Mouse (Mus musculus) lung, postnatal 0 days (tissue): ENCODE results near the gene Dnttip1. TPM values are rescaled to one million over a fixed set of nuclear protein-coding genes. Genes with fewer than 3 reads are reported as not detected.

Experiments
- ATAC-seq: fragments of 200-750 bp; cut with Nextera tagmentation; 2 replicates; pipeline ENCODE4 v1.8.0; 2017; ENCODE audit warnings: moderate library complexity
- DNase-seq: peaks from one replicate; pipeline ENCODE4 v3.0.0-alpha.2; 2016; ENCODE audit warnings: low spot score
- H3K27ac ChIP-seq: fragments of 300-500 bp; sonication (generic); 2 replicates; pipeline ENCODE4 v1.5.1; 2014; ENCODE audit warnings: antibody characterized with exemption, mild to moderate bottlenecking, low read length, mixed read lengths
- H3K27me3 ChIP-seq: fragments of 300-500 bp; sonication (generic); replicated peaks from 2 replicates; pipeline ENCODE4 v1.6.1; 2014; ENCODE audit warnings: low read length, mixed read lengths; ENCODE audit not compliant: insufficient read depth
- H3K36me3 ChIP-seq: fragments of 300-500 bp; sonication (generic); 2 replicates; pipeline ENCODE4 v1.6.1; 2014; ENCODE audit warnings: low read length, mixed read lengths; ENCODE audit not compliant: insufficient read depth
- H3K4me1 ChIP-seq: fragments of 300-500 bp; sonication (generic); 2 replicates; pipeline ENCODE4 v1.6.1; 2014; ENCODE audit warnings: antibody characterized with exemption, low read depth, low read length, mixed read lengths; ENCODE audit not compliant: insufficient read depth
- H3K4me2 ChIP-seq: fragments of 300-500 bp; sonication (generic); replicated peaks from 2 replicates; pipeline ENCODE4 v1.6.1; 2014; ENCODE audit warnings: low read depth, mild to moderate bottlenecking, low read length, moderate library complexity, mixed read lengths
- H3K4me3 ChIP-seq: fragments of 300-500 bp; sonication (generic); 2 replicates; pipeline ENCODE4 v1.5.1; 2014; ENCODE audit warnings: low read depth, low read length
- H3K9ac ChIP-seq: fragments of 300-500 bp; sonication (generic); replicated peaks from 2 replicates; pipeline ENCODE4 v1.6.1; 2014; ENCODE audit warnings: low read depth, mild to moderate bottlenecking
- H3K9me3 ChIP-seq: fragments of 300-500 bp; sonication (generic); 2 replicates; pipeline ENCODE4 v1.6.1; 2016; ENCODE audit warnings: low read length, mixed read lengths
- CTCF ChIP-seq: IDR thresholded peaks from 2 replicates; pipeline ENCODE4 v1.5.1; 2016; ENCODE audit warnings: antibody characterized with exemption, mild to moderate bottlenecking
- EP300 ChIP-seq: IDR thresholded peaks from 2 replicates; pipeline ENCODE4 v1.6.1; 2016; ENCODE audit warnings: antibody characterized with exemption, mild to moderate bottlenecking, control low read depth
- WGBS: fragments of 180-500 bp; shearing (Covaris S2); extraction: QIAGEN DNeasy Blood & Tissue Kit; methylation state at CpG from one replicate; pipeline ENCODE4 v1.1.7; 2014; 5-methylcytosine and 5-hydroxymethylcytosine counted together
- polyA plus RNA-seq: library from polyadenylated mRNA; unstranded; fragments of >200 nt; fragmentation: Nextera tagmentation; extraction: Ambion mirVana; gene quantifications from 2 replicates; pipeline ENCODE4 v1.2.1, GENCODE M21; 2015

Gene Dnttip1
- polyA plus RNA-seq, 1 experiment from 2014 or later = 47.1 TPM

- Histone ChIP-seq H3K36me3 (peaks cover 47% of the 10 kb centered on the region), H3K4me3 (no peak overlapping the region), H3K4me2 (no peak overlapping the region), H3K9me3 (no peaks in the 10 kb centered on the region), H3K27me3 (no peaks in the 10 kb centered on the region), H3K4me1 (no peaks in the 10 kb centered on the region), H3K27ac (no peak overlapping the region), H3K9ac (no peak overlapping the region)
- ATAC-seq (no peak), DNase-seq (no peak)
- WGBS = 54% methylated on average over 1 of the region's 1 CpGs
- TF ChIP-seq EP300 = no peak
- no peak for TF ChIP-seq CTCF
These were observed 12.9 kb downstream of the Dnttip1 start for GRCm38 (mm10) chr2:164758692-164759091.

- TF ChIP-seq CTCF (no peak), EP300 (no peak)
- Histone ChIP-seq H3K4me1 (no peaks in the 10 kb centered on the region), H3K9ac (no peak overlapping the region), H3K27me3 (no peaks in the 10 kb centered on the region), H3K9me3 (no peaks in the 10 kb centered on the region), H3K36me3 (peaks cover 36% of the 10 kb centered on the region), H3K27ac (no peak overlapping the region), H3K4me3 (no peak overlapping the region), H3K4me2 (no peak overlapping the region)
- ATAC-seq (no peak), DNase-seq (no peak)
- 72% methylated on average over 4 of the region's 4 CpGs for WGBS
These were observed 14.5 kb downstream of the Dnttip1 start for GRCm38 (mm10) chr2:164760059-164760833.

- DNase-seq (no peak), ATAC-seq (no peak)
- Histone ChIP-seq H3K4me2 (no peak overlapping the region), H3K4me3 (no peak overlapping the region), H3K9ac (no peak overlapping the region), H3K27ac (no peak overlapping the region), H3K9me3 (no peaks in the 10 kb centered on the region), H3K36me3 (peaks cover 28% of the 10 kb centered on the region), H3K4me1 (no peaks in the 10 kb centered on the region), H3K27me3 (no peaks in the 10 kb centered on the region)
- TF ChIP-seq CTCF (no peak), EP300 (no peak)
- WGBS = 85% methylated on average over 2 of the region's 2 CpGs
These were observed 15.7 kb downstream of the Dnttip1 start for GRCm38 (mm10) chr2:164761502-164761901.

- WGBS = 99% methylated on average over 4 of the region's 4 CpGs
- no peaks in the 10 kb centered on the region for H3K27me3 ChIP-seq
- no peak overlapping the region for H3K27ac ChIP-seq
- ATAC-seq = no peak
- H3K9me3 ChIP-seq = no peaks in the 10 kb centered on the region
- no peak for TF ChIP-seq CTCF
- no peak for TF ChIP-seq EP300
- H3K4me3 ChIP-seq = no peak overlapping the region
- no peaks in the 10 kb centered on the region for H3K4me1 ChIP-seq
- DNase-seq = no peak
- H3K36me3 ChIP-seq = peaks cover 28% of the 10 kb centered on the region
- no peak overlapping the region for H3K9ac ChIP-seq
- H3K4me2 ChIP-seq = no peak overlapping the region
These were observed 16.2 kb downstream of the Dnttip1 start for GRCm38 (mm10) chr2:164761971-164762370.

GRCm38 (mm10) chr2:164762593-164762992, 16.8 kb downstream of the Dnttip1 start:
- WGBS = 72% methylated on average over 7 of the region's 7 CpGs

GRCm38 (mm10) chr2:164765841-164766240, 20.1 kb downstream of the Dnttip1 start:
- H3K4me2 ChIP-seq = no peak overlapping the region
- no peak for DNase-seq
- TF ChIP-seq CTCF (no peak), EP300 (no peak)
- H3K36me3 ChIP-seq = peaks cover 13% of the 10 kb centered on the region
- no peak overlapping the region for H3K4me3 ChIP-seq
- WGBS = 70% methylated on average over 3 of the region's 3 CpGs
- no peaks in the 10 kb centered on the region for H3K9me3 ChIP-seq
- no peaks in the 10 kb centered on the region for H3K27me3 ChIP-seq
- H3K9ac ChIP-seq = no peak overlapping the region
- no peak for ATAC-seq
- peaks cover 8% of the 10 kb centered on the region for H3K4me1 ChIP-seq
- H3K27ac ChIP-seq = no peak overlapping the region

More at GRCm38 (mm10) chr2:164762593-164762992, 16.8 kb downstream of the Dnttip1 start:
- no peak overlapping the region for H3K9ac ChIP-seq
- no peak overlapping the region for H3K4me2 ChIP-seq
- H3K4me1 ChIP-seq = no peaks in the 10 kb centered on the region
- no peaks in the 10 kb centered on the region for H3K9me3 ChIP-seq
- DNase-seq (no peak), ATAC-seq (no peak)
- TF ChIP-seq EP300 (no peak), CTCF (no peak)
- H3K27me3 ChIP-seq = no peaks in the 10 kb centered on the region
- peaks cover 28% of the 10 kb centered on the region for H3K36me3 ChIP-seq
- H3K4me3 ChIP-seq = no peak overlapping the region
- no peak overlapping the region for H3K27ac ChIP-seq
